Mouse (Mus musculus) CH12.LX (cell line): ENCODE data around the gene Stk25. TPM values are rescaled to one million over a fixed set of nuclear protein-coding genes. Genes with fewer than 3 reads are reported as not detected.

Source experiments
- polyA plus RNA-seq: library from polyadenylated mRNA; unstranded; fragments of >175 nt; gene quantifications from 2 replicates; pipeline ENCODE4 v1.2.1, GENCODE M21; 2012; ENCODE audit warnings: low read depth; ENCODE audit not compliant: insufficient read length
- total RNA-seq, 2 experiments: library from RNA; depleted of rRNA; stranded (reverse); fragments of 300-350 nt in 1 of 2; fragments of >200 nt in 1 of 2; gene quantifications; 2 replicates each; pipeline ENCODE4 v1.2.3; 2012 to 2014

The Stk25 gene
- total and polyA plus RNA-seq, 3 experiments: 24.9 to 45.1 (median 32.0) TPM

Other genes starting within 250 kb of the Stk25 start
- 114 and 117 TPM in 2 replicates for gene Hdlbp, start 179.8 kb downstream of the Stk25 start, total RNA-seq (2012; rRNA removed)
- gene Hdlbp, start 179.8 kb downstream of the Stk25 start, total RNA-seq (2014; rRNA removed): 103 and 106 TPM in 2 replicates
- gene Hdlbp, start 179.8 kb downstream of the Stk25 start, polyA plus RNA-seq: 178 and 179 TPM in 2 replicates
- 1.8 and 2.4 TPM in 2 replicates for gene Farp2, start 146.6 kb downstream of the Stk25 start, total RNA-seq (2012; rRNA removed)
- 0.58 and 0.89 TPM in 2 replicates for gene Farp2, start 146.6 kb downstream of the Stk25 start, total RNA-seq (2014; rRNA removed)
- 1.6 and 2.1 TPM in 2 replicates for gene Farp2, start 146.6 kb downstream of the Stk25 start, polyA plus RNA-seq
- gene Bok, start 27.0 kb upstream of the Stk25 start, total RNA-seq (2012; rRNA removed): 0.08 and 0.17 TPM in 2 replicates
- not detected in 2 replicates for gene Bok, start 27.0 kb upstream of the Stk25 start, total RNA-seq (2014; rRNA removed)
- gene Bok, start 27.0 kb upstream of the Stk25 start, polyA plus RNA-seq: not detected in 2 replicates
- gene Atg4b, start 92.8 kb upstream of the Stk25 start, total RNA-seq (2012; rRNA removed): 20.1 and 24.7 TPM in 2 replicates
- gene Atg4b, start 92.8 kb upstream of the Stk25 start, total RNA-seq (2014; rRNA removed): 21.4 and 29.3 TPM in 2 replicates
- gene Atg4b, start 92.8 kb upstream of the Stk25 start, polyA plus RNA-seq: 55.1 and 57.2 TPM in 2 replicates
- gene Thap4, start 96.2 kb upstream of the Stk25 start, total RNA-seq (2012; rRNA removed): 45.3 and 50.2 TPM in 2 replicates
- 32.4 and 35.8 TPM in 2 replicates for gene Thap4, start 96.2 kb upstream of the Stk25 start, total RNA-seq (2014; rRNA removed)
- 52.4 and 53.0 TPM in 2 replicates for gene Thap4, start 96.2 kb upstream of the Stk25 start, polyA plus RNA-seq
- 168 and 204 TPM in 2 replicates for gene Dtymk, start 143.3 kb upstream of the Stk25 start, total RNA-seq (2012; rRNA removed)
- gene Dtymk, start 143.3 kb upstream of the Stk25 start, total RNA-seq (2014; rRNA removed): 278 and 286 TPM in 2 replicates
- gene Dtymk, start 143.3 kb upstream of the Stk25 start, polyA plus RNA-seq: 196 TPM in 2 replicates
- 13.7 and 16.9 TPM in 2 replicates for gene Ing5, start 145.3 kb upstream of the Stk25 start, total RNA-seq (2012; rRNA removed)
- 16.2 and 16.3 TPM in 2 replicates for gene Ing5, start 145.3 kb upstream of the Stk25 start, total RNA-seq (2014; rRNA removed)
- gene Ing5, start 145.3 kb upstream of the Stk25 start, polyA plus RNA-seq: 18.7 and 24.6 TPM in 2 replicates
- gene D2hgdh, start 166.2 kb upstream of the Stk25 start, total RNA-seq (2012; rRNA removed): 12.1 and 14.3 TPM in 2 replicates
- gene D2hgdh, start 166.2 kb upstream of the Stk25 start, total RNA-seq (2014; rRNA removed): 10.3 and 13.1 TPM in 2 replicates
- 10.2 and 11.1 TPM in 2 replicates for gene D2hgdh, start 166.2 kb upstream of the Stk25 start, polyA plus RNA-seq
- gene Gal3st2, start 202.6 kb upstream of the Stk25 start, total RNA-seq (2012; rRNA removed): 0.04 TPM in 1 of 2 replicates, not detected in the other
- gene Gal3st2, start 202.6 kb upstream of the Stk25 start, total RNA-seq (2014; rRNA removed): not detected in 2 replicates
- not detected in 2 replicates for gene Gal3st2, start 202.6 kb upstream of the Stk25 start, polyA plus RNA-seq